Mouse (Mus musculus): ENCODE data around the gene Angptl2. TPM values are rescaled to one million over a fixed set of nuclear protein-coding genes. Genes with fewer than 3 reads are reported as not detected.
"Not testable (repeated sequence)": the region's sequence is repeated elsewhere in the genome, so short reads cannot be mapped to it uniquely, and the experiment has no call there.

The Angptl2 gene
- total RNA-seq, 2 experiments from 2014 or later: 38.7 to 43.8 TPM

- no peak for DNase-seq
These were observed 15.4 kb upstream of the Angptl2 start for GRCm38 (mm10) chr2:33200368-33201068.

DNA sequence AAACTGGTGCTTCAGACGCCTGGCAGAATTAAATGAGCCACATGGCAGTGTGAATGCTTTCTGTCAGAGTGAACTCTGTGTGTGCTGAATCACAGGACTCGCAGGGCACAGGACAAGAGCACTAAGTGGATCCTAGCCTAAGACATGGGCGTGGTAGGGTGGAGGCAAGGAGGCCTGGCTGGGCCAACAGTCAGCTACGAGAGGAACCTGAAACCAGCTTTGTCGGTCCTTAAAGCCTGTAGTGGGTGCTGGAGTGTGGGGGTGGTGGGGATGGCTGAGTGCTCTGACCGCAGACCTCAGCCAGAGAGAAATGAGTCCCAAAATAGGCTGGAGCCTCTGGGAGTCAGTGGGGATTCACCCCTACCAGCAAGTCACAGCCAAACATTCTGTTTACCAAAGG lies 12.6 kb upstream of the Angptl2 start:
- DNase-seq: peak in 1 of 2 experiments; percentile 37

DNA sequence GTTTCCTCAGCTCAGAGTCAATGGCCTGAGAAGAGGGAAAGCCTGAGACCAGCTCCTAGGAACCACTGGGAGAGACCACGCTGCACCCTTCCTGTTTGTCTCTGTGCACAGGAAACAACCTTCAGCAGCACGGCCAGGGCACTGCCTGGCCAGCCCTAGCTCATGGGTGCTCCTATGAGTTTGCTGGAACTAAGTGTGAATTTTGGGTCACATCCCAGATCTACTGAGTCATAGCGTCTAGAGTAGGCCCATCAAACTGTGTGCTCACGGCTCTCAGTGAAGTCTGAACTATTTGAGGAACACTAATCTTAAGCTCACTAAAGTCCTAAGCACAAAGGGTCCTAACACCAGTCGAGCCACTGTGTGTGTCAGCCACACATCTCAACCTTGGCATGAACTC lies 10.9 kb upstream of the Angptl2 start:
- DNase-seq: peak in 1 of 2 experiments; percentile 66

DNA sequence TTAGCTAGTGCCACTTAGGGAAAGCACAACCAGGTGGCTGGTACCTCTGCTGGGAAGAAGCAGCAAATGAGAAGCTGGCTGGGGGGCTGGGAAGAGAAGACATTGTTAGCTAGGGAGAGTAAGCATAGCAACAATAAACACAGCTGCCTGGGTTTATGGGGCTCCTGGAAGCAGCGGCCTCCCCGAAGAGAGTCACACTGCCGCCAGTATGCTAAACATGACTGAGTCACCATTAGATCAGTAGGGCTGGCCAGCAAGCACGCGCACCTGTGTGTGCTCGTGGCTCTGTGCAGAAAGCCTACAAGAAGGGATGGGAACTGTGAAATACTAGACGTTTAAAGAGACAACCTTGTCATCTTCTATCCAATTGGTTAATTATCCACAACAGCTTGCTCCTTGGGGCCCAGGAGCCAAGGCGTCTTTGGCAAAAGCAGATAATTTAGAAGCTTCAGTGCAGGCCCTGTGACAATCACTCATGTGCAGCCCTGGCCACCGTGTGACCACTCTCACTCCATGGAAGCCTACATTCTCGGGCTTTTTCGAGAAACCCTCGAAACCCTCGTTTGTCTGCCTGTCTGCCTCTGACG lies 9.8 kb upstream of the Angptl2 start:
- no peak for DNase-seq

DNA sequence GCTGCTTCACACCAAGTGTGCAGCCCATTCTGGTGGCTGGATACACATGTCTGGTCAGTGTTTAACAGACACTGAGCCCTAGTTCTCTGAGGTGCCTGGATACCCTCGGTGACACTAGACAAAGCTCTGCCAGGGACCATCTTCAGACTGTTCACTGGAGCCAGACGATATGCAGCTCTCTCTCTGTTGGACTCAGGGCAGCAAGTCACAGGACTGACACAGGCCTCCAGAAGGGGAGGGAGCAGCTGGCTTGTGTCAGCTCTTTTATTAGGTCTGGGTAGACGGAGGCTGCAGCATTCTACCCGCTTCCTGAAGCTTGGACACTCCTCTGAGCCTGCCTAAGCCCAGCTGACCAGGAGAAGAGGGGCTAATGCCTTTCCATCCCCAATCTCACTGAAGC lies 8.8 kb upstream of the Angptl2 start:
- DNase-seq: peak; percentile 73 to 83

GRCm38 (mm10) chr2:33208134-33208533 lies 7.7 kb upstream of the Angptl2 start:
- DNase-seq: no peak

- DNase-seq: no peak
These were observed 5.0 kb upstream of the Angptl2 start for GRCm38 (mm10) chr2:33210841-33211240.

GRCm38 (mm10) chr2:33211263-33211662 lies 4.6 kb upstream of the Angptl2 start:
- not testable (repeated sequence) for DNase-seq

- DNase-seq: no peak
These were observed 631 bp upstream of the Angptl2 start for GRCm38 (mm10) chr2:33215177-33215699.

- peak; percentile 66 to 69 for DNase-seq
These were observed 966 bp downstream of the Angptl2 start for GRCm38 (mm10) chr2:33216645-33217424.

GRCm38 (mm10) chr2:33217425-33217794 lies 1.5 kb downstream of the Angptl2 start:
- DNase-seq: no peak

DNA sequence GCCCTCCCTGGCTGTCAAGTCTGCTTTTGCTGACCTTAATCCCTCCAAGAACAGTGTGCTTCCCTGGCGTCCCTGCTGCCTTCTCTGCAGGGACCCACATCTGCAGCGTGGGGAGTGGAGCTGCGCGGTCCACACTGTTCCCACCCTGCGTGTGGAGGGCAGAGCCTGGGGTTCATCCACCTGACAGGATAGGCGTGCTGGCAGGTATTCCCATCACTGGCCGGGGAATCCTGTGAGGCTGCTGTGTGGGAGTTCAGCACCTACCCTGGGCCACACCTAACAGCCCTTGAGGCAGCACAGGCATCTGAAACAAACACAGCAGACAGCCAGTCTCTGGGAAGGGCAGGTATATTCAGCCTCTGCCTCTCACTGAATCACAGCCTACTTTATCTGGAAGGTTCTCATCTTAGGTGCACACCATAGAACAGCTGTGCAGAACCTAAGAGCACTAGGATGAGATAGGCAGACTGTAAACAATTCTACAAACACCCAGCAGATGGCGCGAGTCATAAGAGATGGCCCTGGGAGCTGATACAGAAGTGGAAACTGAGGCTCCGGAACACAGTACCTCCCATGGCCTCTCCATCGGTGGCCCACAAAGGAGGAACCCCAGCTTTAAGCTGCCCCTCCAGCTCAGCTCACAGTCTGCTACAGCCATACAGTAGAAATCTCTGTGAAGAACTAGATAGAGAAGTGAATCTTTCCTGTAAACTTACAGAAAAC lies 3.2 kb downstream of the Angptl2 start:
- peak; percentile 56 to 72 for DNase-seq

- no peak for DNase-seq
These were observed 3.8 kb downstream of the Angptl2 start for GRCm38 (mm10) chr2:33219637-33220036.

- DNase-seq: peak in 1 of 2 experiments; percentile 55
These were observed 4.4 kb downstream of the Angptl2 start for GRCm38 (mm10) chr2:33220246-33220645.

- no peak for DNase-seq
These were observed 4.9 kb downstream of the Angptl2 start for GRCm38 (mm10) chr2:33220674-33221338.

DNA sequence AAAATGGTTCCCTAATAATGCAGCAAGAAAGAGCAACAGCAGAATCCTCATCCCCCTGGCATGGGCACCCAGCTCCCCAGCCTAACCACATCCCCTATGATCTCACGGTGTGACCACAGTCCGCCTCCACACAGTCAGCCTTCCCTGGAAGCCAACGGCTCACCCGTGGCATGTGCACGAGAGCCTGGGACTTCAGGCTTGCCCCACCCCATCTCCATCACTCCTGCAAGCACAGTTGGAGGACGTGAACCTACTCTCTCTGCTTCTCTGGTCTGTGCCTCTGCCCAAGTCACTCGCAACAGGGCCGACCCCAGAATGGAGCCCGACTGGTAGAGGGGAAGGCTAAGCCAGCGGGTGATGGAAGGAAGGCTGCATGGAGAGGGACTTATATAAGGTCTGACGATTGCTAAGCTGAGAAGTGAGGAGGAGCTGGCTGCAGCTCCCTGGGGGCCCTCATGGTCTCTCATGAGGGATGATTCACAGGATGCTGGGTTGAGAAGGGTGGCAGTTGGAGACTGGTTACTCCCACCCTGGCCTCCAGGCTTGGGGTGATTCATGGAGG lies 5.6 kb downstream of the Angptl2 start:
- DNase-seq: no peak

DNA sequence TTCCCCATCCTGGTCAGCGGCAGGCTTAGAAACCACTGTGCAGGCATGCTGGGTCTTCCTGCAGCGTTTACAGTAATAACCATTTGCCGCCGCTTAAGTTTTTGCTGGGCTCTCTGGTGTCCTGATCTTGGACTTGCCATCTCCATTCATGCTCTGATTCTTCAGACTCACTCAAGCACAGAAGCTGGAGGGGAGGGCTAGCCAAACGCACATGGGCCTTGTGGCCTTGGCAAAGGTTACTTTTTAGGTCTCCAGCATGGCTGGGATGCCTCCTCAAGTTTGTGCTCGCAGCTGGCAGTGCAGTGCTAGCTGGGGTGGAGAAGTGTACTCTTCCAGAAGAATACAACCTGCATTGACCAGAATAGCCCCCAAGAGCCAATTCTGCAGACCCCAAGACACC lies 6.6 kb downstream of the Angptl2 start:
- no peak for DNase-seq

DNA sequence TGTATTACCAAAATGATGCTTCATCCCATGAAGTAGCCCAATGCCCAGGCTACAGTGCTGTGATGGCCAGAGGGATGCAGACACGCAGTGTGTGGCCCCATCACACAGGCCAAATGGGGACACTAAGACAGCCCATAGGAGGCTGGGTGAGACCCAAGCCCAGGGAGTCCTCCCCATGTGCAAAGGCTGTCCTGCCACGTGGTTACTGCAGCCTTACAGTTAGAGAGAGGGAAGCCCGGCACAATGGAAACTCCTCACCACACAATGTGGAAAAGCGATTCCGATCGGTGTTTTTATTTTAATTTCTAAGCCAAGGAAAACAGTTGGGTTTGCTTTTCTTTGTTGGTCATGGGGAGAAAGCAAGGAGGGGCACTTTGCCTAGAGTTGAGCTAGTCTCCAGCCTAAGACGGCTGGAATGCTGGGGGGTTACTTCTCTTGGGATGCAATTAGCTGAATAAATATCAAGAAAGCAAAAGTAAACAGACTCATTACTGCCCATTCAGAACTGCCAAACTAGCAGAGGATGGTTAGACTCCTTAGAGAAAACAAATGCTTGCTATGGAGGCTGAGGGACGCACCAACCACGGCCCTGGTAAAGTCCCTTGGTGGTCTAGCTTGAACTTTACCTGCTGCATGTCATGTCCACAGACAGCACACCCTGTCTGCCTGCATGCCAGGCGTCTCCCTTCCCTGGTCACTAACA lies 7.9 kb downstream of the Angptl2 start:
- peak in 1 of 2 experiments; percentile 39 for DNase-seq

DNA sequence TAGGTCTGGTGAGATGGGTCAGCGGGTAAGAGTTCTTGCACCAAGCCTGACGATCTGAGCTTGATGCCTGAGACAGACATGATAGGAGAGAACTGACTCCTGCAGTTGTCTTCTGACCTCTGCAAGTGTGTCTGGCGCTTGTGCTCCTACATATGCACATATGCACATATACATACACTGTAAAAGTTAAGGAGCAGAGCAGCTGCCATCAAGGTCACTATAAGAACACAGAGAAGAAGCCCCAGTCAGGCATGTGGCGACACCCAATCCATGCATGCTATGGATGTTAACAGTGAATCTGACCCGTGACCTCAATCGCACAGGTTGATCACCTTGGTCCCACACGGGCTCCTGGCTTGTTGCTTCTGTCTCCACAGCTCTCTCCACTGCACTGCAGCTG lies 10.1 kb downstream of the Angptl2 start:
- no peak for DNase-seq

DNA sequence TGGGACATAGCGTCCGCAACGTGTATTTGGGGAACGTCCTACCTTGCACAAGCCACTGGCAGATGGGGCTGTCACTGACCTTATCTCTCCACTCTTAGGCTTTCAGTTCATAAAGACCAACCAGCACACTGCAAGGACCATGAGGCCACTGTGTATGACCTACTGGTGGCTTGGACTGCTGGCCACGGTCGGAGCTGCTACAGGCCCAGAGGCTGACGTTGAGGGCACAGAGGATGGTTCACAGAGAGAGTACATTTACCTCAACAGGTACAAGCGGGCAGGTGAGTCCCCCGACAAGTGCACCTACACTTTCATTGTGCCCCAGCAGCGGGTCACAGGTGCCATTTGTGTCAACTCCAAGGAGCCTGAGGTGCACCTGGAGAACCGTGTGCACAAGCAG lies 12.2 kb downstream of the Angptl2 start:
- DNase-seq: no peak

- DNase-seq: peak in 1 of 2 experiments; percentile 68
These were observed 12.7 kb downstream of the Angptl2 start for GRCm38 (mm10) chr2:33228551-33228950.

Measured in heart, adult 18-20 months (tissue).